Mouse (Mus musculus) neural tube, embryonic 13.5 days (tissue): ENCODE data around the gene Slamf8. TPM values are rescaled to one million over a fixed set of nuclear protein-coding genes. Genes with fewer than 3 reads are reported as not detected.

Experiments
- polyA plus RNA-seq: library from polyadenylated mRNA; unstranded; fragments of >200 nt; fragmentation: Nextera tagmentation; extraction: Ambion mirVana; gene quantifications from 2 replicates; pipeline ENCODE4 v1.2.1, GENCODE M21; 2015

Slamf8 gene
- polyA plus RNA-seq, 1 experiment from 2014 or later: not detected

Other genes with a start within 250 kb of the Slamf8 start
- 1.9 and 2.0 TPM in 2 replicates for gene Kcnj10, start 249.4 kb downstream of the Slamf8 start, polyA plus RNA-seq
- gene Pigm, start 214.0 kb downstream of the Slamf8 start, polyA plus RNA-seq: 5.1 and 5.7 TPM in 2 replicates
- gene Slamf9, start 115.2 kb downstream of the Slamf8 start, polyA plus RNA-seq: 0.37 TPM in 1 of 2 replicates, not detected in the other
- 62.6 and 65.9 TPM in 2 replicates for gene Igsf9, start 108.8 kb downstream of the Slamf8 start, polyA plus RNA-seq
- gene Tagln2, start 90.5 kb downstream of the Slamf8 start, polyA plus RNA-seq: 160 and 187 TPM in 2 replicates
- 2.5 and 3.1 TPM in 2 replicates for gene Cfap45, start 69.8 kb downstream of the Slamf8 start, polyA plus RNA-seq
- gene Vsig8, start 34.6 kb downstream of the Slamf8 start, polyA plus RNA-seq: 0.82 and 0.85 TPM in 2 replicates
- gene Fcrl6, start 12.0 kb upstream of the Slamf8 start, polyA plus RNA-seq: 0.15 and 0.52 TPM in 2 replicates
- gene Dusp23, start 42.4 kb upstream of the Slamf8 start, polyA plus RNA-seq: 14.8 and 20.1 TPM in 2 replicates
- 0.77 and 0.98 TPM in 2 replicates for gene Crp, start 107.5 kb upstream of the Slamf8 start, polyA plus RNA-seq